Mouse (Mus musculus) CD4-positive, CD25-positive, alpha-beta regulatory T cell, adult 4 months (primary cell): ENCODE results near the gene Hoxa5. TPM values are rescaled to one million over a fixed set of nuclear protein-coding genes. Genes with fewer than 3 reads are reported as not detected.

Source experiments
- ATAC-seq: one replicate; pipeline ENCODE4 v1.8.0; 2017
- polyA plus RNA-seq, 2 experiments: library from polyadenylated mRNA; unstranded; fragments of 100-300 nt; shearing (Covaris generic); gene quantifications; one replicate each; pipeline ENCODE4 v1.2.1; 2017

Gene Hoxa5
- polyA plus RNA-seq, 2 experiments from 2014 or later: not detected

GRCm38 (mm10) chr6:52174968-52175751, 29.2 kb downstream of the Hoxa5 start:
- no peak for ATAC-seq

- ATAC-seq: no peak
Observed at GRCm38 (mm10) chr6:52173648-52174047, 30.7 kb downstream of the Hoxa5 start.

DNA sequence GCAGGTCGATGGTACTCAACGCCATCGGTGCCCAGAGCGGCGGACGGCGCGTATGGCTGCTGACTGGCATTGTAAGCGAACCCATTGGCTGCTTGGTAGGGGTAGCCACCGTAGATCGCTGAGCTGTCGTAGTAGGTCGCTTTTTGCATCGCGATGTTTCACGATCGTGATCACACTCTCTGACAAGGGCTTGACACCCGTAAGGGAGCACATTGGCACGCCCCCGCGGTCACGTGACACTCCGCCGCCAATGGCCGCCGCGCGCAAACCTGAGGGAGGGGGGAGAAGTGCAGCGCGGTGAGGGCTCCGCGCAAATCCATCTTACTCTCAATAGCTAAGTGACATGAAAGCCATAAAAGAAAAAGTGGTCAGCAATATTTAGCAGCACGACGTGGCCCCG, 31.9 kb downstream of the Hoxa5 start:
- no peak for ATAC-seq

DNA sequence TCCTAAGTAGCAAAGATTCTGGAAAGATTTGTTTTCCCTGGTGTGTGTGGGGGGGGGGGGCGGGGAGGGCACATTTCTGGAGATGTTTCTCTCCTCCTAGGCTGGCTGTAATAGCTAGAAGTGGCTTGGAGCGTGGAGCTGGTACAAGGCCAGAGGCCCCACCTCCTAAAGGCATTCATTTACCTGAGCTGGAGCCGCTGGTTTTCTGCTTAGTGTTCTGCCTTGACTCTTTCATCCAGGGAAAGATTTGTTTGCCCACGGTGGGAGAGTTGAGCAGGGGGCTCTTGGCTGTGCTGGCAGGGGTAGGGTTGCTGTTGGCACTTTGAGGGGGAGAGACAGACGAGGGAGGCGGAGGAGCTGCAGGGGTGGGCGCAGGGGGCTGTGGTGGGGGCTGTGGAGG, 32.4 kb downstream of the Hoxa5 start:
- no peak for ATAC-seq

- no peak for ATAC-seq
Observed at GRCm38 (mm10) chr6:52171331-52171730, 33.1 kb downstream of the Hoxa5 start.

DNA sequence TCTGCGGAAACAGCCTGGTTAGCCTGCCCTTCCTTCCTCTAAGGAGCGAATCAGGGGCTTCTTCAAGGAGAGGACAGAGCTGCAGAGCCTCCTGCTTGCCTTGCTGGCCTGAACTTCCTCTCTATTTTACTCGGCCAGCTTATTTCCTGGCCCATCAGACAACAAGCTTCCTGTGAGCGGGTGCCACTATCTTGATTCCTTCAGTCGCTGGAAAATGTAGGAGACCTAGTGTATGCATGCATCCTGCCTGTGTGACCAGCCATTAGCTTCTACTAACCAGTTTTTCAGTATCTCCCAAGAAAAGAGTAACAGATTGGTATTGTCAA, 33.5 kb downstream of the Hoxa5 start:
- ATAC-seq: no peak

DNA sequence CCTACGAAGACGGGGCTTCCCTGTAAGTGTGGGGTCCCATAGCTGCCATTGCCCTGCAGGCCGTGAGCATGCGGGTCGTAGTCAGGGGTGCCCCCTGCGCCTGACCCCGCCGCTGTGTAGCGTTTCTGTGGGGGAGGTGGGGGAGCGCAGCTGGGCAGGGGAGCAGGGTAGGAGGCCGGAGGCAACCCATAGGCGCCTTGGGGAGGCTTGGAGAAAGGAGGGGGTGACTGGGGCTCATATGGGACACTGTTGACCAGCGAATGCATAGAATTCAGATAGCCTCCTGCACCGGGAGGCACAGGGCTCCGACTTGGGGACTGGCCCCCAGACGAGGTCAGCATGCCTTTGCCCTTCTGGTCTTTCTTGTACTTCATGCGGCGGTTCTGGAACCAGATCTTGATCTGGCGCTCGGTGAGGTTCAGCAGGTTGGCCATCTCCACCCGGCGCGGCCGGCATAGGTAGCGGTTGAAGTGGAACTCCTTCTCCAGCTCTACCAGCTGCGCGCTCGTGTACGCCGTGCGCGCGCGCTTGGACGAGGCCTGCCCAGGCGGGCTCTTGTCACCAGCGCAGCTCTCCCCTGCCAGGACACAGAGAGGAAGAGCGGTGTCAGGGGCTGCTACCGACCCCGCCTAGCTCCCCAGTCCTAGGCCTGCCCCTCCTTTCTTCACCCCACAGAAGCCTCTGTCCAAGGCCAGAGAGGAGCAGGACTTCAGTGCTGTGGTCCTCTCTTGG, 34.1 kb downstream of the Hoxa5 start:
- no peak for ATAC-seq

DNA sequence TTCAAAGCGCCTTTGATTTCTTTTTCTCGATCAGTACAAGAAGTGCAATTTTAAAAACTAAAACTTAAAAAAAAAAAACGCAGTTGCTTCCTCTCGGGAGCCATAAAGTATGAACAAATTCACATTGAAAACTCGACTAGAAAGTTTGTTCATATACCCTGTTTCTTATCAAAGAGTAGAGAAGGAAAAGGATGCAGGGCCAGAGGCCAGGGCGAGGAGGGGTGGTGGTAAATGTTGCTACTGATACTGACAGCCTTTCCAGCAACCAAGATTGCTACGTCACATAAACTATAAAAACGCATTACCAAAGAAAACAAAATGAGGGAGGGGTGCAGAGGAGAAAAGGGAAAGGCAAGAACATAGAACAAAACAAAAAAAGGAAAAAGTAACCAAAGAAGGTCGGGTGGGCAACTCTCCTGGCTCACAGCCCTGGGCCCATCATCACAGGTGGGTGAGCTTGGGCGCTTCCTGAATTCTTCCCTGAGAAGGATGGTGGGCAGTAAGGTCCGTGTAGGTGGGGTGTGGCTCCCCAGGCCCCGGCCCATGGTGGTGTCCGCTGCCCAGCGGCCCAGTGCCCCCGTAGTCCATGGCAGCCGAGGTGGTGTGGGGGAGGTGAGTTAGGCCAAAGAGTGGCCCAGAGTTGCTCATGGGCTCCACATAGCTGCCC, 34.8 kb downstream of the Hoxa5 start:
- ATAC-seq: no peak

DNA sequence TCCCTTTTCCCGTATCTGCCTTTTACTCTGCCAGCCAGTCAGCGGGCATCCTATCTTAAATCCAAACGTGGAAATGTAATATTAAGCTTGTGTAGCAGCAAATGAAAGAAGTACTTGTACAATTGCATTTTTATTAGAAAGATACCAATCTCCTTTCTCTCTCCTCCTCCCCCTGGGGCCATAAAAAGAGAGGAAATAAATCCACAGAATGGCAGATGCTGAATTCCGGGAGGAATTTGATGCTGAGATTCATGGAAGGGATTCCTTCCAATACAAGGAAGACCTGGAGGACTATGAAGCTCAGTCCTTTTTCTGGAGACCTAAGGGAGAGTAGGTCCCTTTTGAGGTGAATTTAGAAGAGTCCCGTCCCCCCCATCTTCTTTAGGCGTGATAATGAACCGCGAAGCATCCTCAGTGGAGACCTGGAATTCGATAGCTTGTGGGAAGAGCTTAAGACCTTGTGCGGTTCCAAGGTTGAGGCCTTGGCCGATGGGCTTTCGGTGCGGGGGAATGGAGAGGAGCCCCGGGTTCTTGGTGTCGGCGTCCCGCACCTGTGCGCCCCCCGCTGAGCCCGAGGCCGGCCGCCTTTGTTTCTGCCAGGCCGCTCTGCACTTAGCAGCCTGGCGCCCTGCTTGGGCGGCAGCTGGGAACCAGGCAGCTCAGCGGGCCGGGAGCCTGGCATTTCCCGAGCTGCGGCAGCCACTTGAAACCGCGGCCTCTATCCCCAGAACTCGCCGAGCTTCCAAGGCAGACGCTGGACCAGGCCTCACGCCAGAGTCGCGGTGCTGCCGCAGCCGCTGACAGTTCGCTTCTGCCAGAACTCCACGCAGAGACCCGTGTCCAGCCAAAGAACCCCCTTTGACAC, 36.0 kb downstream of the Hoxa5 start:
- ATAC-seq: no peak

DNA sequence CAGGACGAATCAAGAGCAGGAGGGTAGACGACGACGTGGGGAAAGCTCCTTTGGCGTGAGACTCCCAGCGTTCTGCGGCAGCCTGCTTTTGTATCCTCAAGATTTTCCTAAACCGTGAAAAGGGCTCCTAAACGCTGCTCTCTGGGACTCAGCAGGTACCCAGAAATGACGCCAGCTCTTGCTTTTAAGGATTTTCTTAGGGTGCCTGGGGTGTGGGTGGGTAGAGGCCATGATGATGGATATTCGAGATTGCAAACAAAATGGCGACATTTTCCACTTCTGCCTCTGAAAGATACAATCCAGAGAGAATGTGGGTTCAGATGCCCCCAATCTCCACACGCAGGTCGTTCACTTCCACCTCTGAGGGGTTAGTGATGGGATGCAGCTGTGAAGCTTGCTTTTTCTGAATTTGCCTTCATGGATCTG, 36.6 kb downstream of the Hoxa5 start:
- ATAC-seq: no peak

DNA sequence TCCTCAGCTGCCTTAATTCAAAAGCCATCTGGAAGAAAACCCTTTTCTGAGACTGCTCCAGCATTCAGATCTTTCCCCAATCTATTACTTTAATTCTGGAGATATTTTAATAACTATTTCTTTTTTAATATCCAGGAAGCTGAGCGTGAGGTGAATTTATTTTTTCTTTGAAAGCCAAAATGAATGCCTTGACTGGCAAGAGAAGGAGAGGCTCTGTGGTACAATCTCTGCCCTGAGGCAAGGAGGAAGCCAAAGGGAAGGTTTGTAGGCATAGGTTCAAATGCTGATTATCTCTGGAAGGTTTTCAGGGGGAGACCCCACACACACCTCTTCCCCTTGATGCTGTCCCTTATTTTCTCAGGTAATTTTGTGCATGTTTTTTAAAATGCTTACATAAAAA, 37.2 kb downstream of the Hoxa5 start:
- no peak for ATAC-seq

DNA sequence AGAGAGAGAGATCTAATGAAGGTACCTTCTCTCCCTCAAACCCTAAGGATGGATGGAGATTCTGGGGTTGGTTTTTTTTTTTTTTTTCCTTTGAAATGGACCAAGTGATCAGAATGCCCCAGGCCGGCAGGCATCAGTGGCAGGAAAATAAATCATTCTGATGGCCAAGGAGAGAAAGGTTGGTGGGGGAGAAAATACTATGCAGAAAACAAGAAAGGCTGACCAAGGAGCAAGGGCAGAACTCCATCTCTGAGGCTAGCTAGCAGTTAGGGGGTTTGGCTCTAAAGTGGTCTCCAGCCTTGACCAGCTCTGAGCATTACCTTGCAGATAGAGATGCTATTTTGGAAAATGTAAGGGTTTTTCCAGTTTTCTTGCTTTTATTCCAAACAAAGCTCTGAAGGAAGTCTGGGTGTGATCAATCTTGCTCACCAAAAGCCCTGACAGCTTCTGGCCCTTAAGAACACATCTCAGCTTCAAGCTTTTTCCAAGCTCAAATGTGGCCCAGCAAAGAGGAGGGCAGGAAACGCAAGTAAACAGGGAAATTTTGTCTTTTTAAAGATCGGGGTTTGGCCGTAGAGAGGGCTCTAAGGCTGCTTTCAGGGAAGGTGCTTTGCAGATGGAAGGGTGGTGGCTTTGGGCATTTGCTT, 37.8 kb downstream of the Hoxa5 start:
- no peak for ATAC-seq

GRCm38 (mm10) chr6:52165441-52166370, 38.7 kb downstream of the Hoxa5 start:
- no peak for ATAC-seq

- no peak for ATAC-seq
Observed at GRCm38 (mm10) chr6:52164626-52165440, 39.6 kb downstream of the Hoxa5 start, which contains the start of gene Hoxa2. Hoxa2 (minus strand) TSS chr6:52164831.

DNA sequence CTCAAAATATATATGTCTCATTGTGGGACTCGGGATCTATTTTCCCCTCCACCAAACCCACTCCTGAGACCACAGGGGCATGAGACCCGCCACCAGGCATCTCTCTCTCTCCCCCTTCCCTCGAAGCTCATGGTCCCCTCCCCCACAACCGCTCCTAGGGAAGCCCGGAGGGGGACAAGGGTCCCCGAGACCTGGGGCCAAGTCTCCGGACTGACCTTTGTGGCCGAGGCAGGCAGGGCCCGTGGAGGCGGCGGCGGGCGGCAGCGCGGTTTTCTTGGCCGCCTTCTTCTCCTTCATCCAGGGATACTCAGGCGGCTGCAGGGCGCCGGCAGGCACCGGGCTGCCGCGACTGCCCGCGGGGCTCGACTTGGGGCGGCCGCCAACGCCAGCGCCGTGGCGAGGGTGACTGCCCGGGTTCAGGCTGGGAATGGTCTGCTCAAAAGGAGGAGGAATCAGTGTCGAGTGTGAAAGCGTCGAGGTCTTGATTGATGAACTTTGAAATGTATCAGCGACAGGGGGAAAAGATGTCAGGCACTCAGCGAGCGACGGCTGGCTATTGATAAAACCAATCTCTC, 40.2 kb downstream of the Hoxa5 start:
- ATAC-seq: no peak

GRCm38 (mm10) chr6:52163366-52164031, 40.9 kb downstream of the Hoxa5 start:
- no peak for ATAC-seq

- no peak for ATAC-seq
Observed at GRCm38 (mm10) chr6:52162611-52163365, 41.6 kb downstream of the Hoxa5 start.

- no peak for ATAC-seq
Observed at GRCm38 (mm10) chr6:52162093-52162380, 42.4 kb downstream of the Hoxa5 start.
